Mouse (Mus musculus) spleen, adult 2 months (tissue): ENCODE measurements at regions not wholly inside any gene's neighbourhood (a gene's known extent, or its start where the extent isn't known, plus 50 kb on each side); places are given as distances from the start of the nearest gene placed in this dataset.

Source experiments
- DNase-seq, 2 experiments: peaks; one replicate each; pipeline versions ENCODE4 v3.0.0 to v3.0.0-alpha.2; 2012 to 2021; ENCODE audit warnings: low spot score in 2 of 2, low read depth in 1 of 2
- H3K27ac ChIP-seq: fragments of 200-500 bp; 2 replicates; pipeline ENCODE4 v1.5.1; 2012; ENCODE audit warnings: low read length, inconsistent platforms; ENCODE audit not compliant: insufficient read depth
- H3K27me3 ChIP-seq: fragments of 200-500 bp; 2 replicates; pipeline ENCODE4 v1.6.1; 2012; ENCODE audit warnings: mild to moderate bottlenecking, moderate library complexity, low read length, inconsistent platforms; ENCODE audit not compliant: control insufficient read depth, insufficient read depth
- H3K36me3 ChIP-seq: fragments of 200-500 bp; 2 replicates; pipeline ENCODE4 v1.6.1; 2012; ENCODE audit warnings: mild to moderate bottlenecking, low read length, inconsistent platforms; ENCODE audit not compliant: control insufficient read depth, insufficient read depth
- H3K4me1 ChIP-seq: fragments of 200-500 bp; 2 replicates; pipeline ENCODE4 v1.6.1; 2011; ENCODE audit warnings: inconsistent platforms; ENCODE audit not compliant: control insufficient read depth, insufficient read depth, insufficient read length
- H3K4me3 ChIP-seq: fragments of 200-500 bp; 2 replicates; pipeline ENCODE4 v1.5.1; 2011; ENCODE audit warnings: mild to moderate bottlenecking, inconsistent platforms; ENCODE audit not compliant: insufficient read depth, insufficient read length; ENCODE audit errors: extremely low read depth
- CTCF ChIP-seq: fragments of 200-500 bp; IDR thresholded peaks from 2 replicates; pipeline ENCODE4 v1.5.1; 2011; ENCODE audit warnings: mild to moderate bottlenecking, inconsistent platforms; ENCODE audit not compliant: insufficient read depth, insufficient read length, insufficient replicate concordance; ENCODE audit errors: extremely low read depth
- POLR2A ChIP-seq: fragments of 200-500 bp; IDR thresholded peaks from 2 replicates; pipeline ENCODE4 v1.6.1; 2011; ENCODE audit warnings: low read depth, low read length, inconsistent platforms
- WGBS: fragments of 180-500 bp; shearing (Covaris S2); methylation state at CpG from one replicate; pipeline ENCODE4 v1.1.7; 2018; 5-methylcytosine and 5-hydroxymethylcytosine counted together

DNA sequence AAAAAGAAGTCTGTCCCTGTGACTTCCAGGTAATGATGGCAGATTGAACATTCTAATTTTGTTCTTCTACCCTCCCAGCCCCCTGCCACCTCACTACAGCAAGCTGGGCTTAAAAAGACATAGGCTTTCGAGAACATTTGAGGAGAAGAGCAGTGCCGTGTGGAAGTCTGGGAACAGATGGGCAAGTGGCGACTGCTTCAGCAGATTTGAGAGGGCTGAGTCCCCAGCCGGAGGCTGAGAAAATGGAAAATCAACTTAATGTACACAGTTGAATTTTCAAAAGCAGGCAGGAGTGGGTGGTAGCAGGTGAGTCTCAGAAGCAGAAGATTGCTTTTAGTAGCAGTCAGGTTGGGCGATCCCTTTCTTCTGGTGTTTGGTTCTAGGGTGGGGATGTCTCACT lies 110.2 kb upstream of the Ctbp2 start:
- H3K4me3 ChIP-seq = no peak overlapping the region
- H3K27ac ChIP-seq = no peak overlapping the region
- no peaks in the 10 kb centered on the region for H3K4me1 ChIP-seq
- H3K27me3 ChIP-seq = no peaks in the 10 kb centered on the region
- 87% methylated on average over 5 of the region's 5 CpGs for WGBS
- H3K36me3 ChIP-seq = no peaks in the 10 kb centered on the region
- no peak for TF ChIP-seq CTCF
- TF ChIP-seq POLR2A = no peak
- no peak for DNase-seq

DNA sequence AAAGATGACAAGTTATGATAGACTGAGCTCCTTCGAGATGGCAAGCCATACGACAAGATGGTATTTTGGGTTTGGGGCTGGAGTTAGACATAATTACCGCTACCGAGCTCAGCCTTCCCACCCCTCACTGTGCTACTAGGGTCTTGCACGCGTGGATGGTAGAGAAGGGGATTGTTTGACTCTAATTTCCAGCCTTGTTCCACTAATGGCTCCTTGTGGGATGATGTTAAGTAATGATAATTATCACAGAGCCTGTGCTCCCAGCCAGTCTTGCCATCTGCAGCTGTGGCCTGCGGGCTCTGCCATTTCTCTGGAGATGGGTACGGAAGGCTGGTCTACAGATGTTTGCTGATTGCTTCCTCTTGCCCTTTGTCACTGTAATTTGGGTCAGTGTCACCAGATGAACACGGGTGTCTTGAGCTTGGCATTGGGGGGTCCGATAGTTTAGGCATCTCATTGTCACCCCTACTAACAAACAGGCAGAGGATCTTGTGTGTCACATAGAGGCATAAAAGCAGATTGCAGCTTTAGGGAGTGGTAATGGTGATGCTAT lies 108.8 kb upstream of the Ctbp2 start:
- no peak for TF ChIP-seq POLR2A
- TF ChIP-seq CTCF = no peak
- H3K36me3 ChIP-seq = no peaks in the 10 kb centered on the region
- H3K4me3 ChIP-seq = no peak overlapping the region
- H3K27ac ChIP-seq = no peak overlapping the region
- H3K27me3 ChIP-seq = no peaks in the 10 kb centered on the region
- H3K4me1 ChIP-seq = no peaks in the 10 kb centered on the region
- no peak for DNase-seq
- 88% methylated on average over 10 of the region's 10 CpGs for WGBS

DNA sequence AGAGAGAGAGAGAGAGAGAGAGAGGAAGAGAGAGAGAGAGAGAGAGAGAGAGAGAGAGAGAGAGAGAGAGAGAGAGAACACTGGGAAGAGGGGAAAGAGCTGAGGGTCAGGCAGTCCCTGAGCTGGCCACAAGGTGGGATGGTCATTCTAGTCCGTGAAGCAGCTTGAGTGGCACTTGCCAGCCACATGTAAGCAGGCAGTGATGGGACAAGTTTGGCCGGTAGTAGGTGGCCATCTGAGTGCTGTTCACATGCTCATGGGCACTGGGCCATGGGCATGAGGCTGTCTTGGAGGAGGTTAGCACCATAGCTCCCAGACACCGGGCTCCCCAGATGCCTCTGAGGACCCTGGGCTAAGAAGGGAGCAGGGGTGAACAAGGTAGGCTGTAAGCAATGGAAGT lies 106.7 kb upstream of the Ctbp2 start:
- WGBS = 58% methylated on average over 3 of the region's 3 CpGs
- H3K4me3 ChIP-seq = no peak overlapping the region
- TF ChIP-seq CTCF (no peak), POLR2A (no peak)
- H3K27ac ChIP-seq = no peak overlapping the region
- no peak for DNase-seq
- no peaks in the 10 kb centered on the region for H3K27me3 ChIP-seq
- no peaks in the 10 kb centered on the region for H3K36me3 ChIP-seq
- no peaks in the 10 kb centered on the region for H3K4me1 ChIP-seq

DNA sequence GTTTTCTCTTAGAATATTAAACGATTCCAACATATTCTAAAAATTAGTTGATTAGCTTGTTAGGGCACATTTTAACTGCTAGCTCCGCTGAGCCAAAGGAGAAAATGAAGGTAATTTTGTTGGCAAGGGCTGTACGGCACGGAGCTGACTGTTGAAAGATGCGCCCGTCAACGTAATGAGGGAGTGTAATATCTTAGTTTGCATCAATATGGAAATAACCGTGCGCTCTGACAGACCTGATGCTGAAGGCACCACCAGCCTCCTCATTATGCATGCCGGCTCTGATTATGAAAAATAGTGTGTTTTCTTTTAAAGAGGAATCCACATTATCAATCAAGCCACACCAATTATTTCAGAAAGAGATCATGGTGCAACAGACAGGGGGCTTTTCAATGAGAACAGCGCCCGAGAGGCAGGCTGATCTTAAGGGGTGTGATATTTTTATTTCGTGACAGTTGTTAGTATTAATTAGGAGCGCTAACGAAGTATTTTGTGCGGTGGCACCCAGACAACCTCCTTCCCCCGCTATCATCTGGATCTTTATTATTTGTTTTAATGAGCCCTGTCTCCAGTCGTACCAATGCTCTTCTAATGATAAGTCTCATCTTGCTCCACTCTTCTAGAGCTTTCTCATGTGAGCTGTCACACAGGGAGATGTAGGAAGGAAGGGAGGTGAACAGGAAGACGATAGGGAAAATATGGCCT lies 99.9 kb upstream of the Ctbp2 start:
- H3K27me3 ChIP-seq = no peaks in the 10 kb centered on the region
- WGBS = 91% methylated on average over 19 of the region's 19 CpGs

DNA sequence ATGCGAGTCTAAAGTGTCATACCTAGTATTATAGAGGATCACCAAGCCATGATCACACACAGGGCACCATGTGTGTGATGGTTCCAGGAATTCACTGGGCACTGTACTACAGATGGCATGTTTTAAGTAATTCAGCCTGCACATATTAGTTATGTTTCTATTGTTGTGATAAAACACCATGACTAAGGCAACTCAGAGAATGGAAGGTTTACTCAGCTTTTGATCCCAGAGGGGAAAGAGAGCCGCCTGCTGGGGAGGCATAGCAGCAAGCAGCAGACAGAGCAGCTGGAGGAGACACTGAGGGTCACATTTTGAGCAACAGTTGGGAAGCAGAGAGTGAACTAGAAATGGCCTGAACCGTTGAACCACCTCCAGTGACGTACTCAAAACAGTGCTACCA lies 88.2 kb upstream of the Ctbp2 start:
- Histone ChIP-seq H3K36me3 (no peaks in the 10 kb centered on the region), H3K27me3 (no peaks in the 10 kb centered on the region), H3K4me1 (no peaks in the 10 kb centered on the region), H3K27ac (no peak overlapping the region), H3K4me3 (no peak overlapping the region)
- WGBS = 77% methylated on average over 4 of the region's 4 CpGs
- TF ChIP-seq POLR2A (no peak), CTCF (no peak)
- no peak for DNase-seq

More for the DNA sequence above, 99.9 kb upstream of the Ctbp2 start:
- TF ChIP-seq POLR2A (no peak), CTCF (no peak)
- no peaks in the 10 kb centered on the region for H3K36me3 ChIP-seq
- H3K4me3 ChIP-seq = no peak overlapping the region
- no peak for DNase-seq
- H3K4me1 ChIP-seq = no peaks in the 10 kb centered on the region
- H3K27ac ChIP-seq = no peak overlapping the region

DNA sequence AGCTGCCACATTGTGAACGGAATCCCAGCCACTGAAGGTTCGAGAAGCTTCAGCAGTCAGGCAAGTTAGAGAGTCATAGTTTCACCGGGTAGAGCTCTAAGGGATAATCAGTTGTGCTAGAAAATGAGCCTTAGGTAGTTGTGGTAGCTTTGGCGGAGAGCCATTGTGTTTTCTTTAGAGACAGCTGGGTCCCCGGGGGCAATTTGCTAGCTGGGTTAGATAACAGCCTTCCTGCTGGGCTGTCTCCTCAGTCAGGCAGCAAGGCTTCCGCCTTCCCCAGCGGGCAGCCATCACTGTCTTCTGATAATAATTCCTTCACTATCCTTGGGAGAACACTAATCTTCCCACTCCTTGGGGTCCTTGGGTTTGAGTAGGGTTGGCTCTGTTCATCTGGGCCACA lies 81.5 kb upstream of the Ctbp2 start:
- H3K4me1 ChIP-seq = no peaks in the 10 kb centered on the region
- TF ChIP-seq POLR2A = no peak
- no peak for TF ChIP-seq CTCF
- no peaks in the 10 kb centered on the region for H3K36me3 ChIP-seq
- H3K4me3 ChIP-seq = no peak overlapping the region
- 30% methylated on average over 7 of the region's 7 CpGs for whole genome bisulfite sequencing
- no peaks in the 10 kb centered on the region for H3K27me3 ChIP-seq
- H3K27ac ChIP-seq = no peak overlapping the region
- no peak for DNase-seq

DNA sequence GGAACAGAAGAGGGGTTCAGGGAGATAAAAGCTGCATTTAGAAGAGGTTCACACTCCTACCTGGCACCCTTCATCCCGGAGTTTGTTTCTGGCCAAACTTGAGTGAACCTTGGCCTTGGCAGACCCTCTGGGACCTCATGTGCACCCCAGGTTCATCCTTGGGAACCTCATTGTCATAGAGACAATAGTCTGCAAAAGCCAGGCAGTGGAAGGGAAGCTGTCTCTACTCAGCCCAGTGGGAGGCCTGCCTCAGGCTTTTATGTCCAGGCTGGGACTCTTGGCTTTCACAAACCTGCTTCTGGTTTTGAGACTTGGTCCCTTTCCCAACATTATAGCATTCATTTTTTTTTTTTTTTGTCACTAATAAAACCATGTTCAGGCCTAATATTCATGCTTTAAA lies 80.3 kb upstream of the Ctbp2 start:
- Histone ChIP-seq H3K36me3 (no peaks in the 10 kb centered on the region), H3K4me3 (no peak overlapping the region), H3K4me1 (no peaks in the 10 kb centered on the region), H3K27me3 (no peaks in the 10 kb centered on the region), H3K27ac (no peak overlapping the region)
- 82% methylated on average over 1 of the region's 1 CpGs for WGBS
- no peak for TF ChIP-seq CTCF
- TF ChIP-seq POLR2A = no peak
- DNase-seq = no peak
